Mouse (Mus musculus) kidney, embryonic 16.5 days (tissue): Measurements from ENCODE around the gene Gal3st3. TPM values are rescaled to one million over a fixed set of nuclear protein-coding genes. Genes with fewer than 3 reads are reported as not detected.
A peak's percentile ranks its signal among the peaks of the same experiment; 100 is the strongest.

Source experiments
- ATAC-seq: fragments of 200-750 bp; cut with Nextera tagmentation; 2 replicates; pipeline ENCODE4 v1.8.0; 2017; ENCODE audit warnings: moderate TSS enrichment; ENCODE audit not compliant: low FRiP score, low TSS enrichment
- H3K27ac ChIP-seq: fragments of 300-500 bp; sonication (generic); 2 replicates; pipeline ENCODE4 v1.5.1; 2014; ENCODE audit warnings: low read length
- H3K27me3 ChIP-seq: fragments of 300-500 bp; sonication (generic); 2 replicates; pipeline ENCODE4 v1.6.1; 2014; ENCODE audit warnings: low read length, control low read depth, mixed read lengths; ENCODE audit not compliant: insufficient read depth
- H3K36me3 ChIP-seq: fragments of 300-500 bp; sonication (generic); 2 replicates; pipeline ENCODE4 v1.6.1; 2014; ENCODE audit warnings: low read length, control low read depth, mixed read lengths; ENCODE audit not compliant: insufficient read depth
- H3K4me1 ChIP-seq: fragments of 300-500 bp; sonication (generic); 2 replicates; pipeline ENCODE4 v1.6.1; 2014; ENCODE audit warnings: low read length, control low read depth, mixed read lengths; ENCODE audit not compliant: insufficient read depth
- H3K4me2 ChIP-seq: fragments of 300-500 bp; sonication (generic); replicated peaks from 2 replicates; pipeline ENCODE4 v1.6.1; 2014; ENCODE audit warnings: low read depth, low read length
- H3K4me3 ChIP-seq: fragments of 300-500 bp; sonication (generic); 2 replicates; pipeline ENCODE4 v1.5.1; 2014; ENCODE audit warnings: mild to moderate bottlenecking, low read length
- H3K9ac ChIP-seq: fragments of 300-500 bp; sonication (generic); replicated peaks from 2 replicates; pipeline ENCODE4 v1.6.1; 2014; ENCODE audit warnings: low read length
- H3K9me3 ChIP-seq: fragments of 300-500 bp; sonication (generic); 2 replicates; pipeline ENCODE4 v1.6.1; 2016; ENCODE audit warnings: low read length, control low read depth
- WGBS: fragments of 180-500 bp; shearing (Covaris S2); extraction: QIAGEN DNeasy Blood & Tissue Kit; methylation state at CpG from one replicate; pipeline ENCODE4 v1.1.7; 2014; 5-methylcytosine and 5-hydroxymethylcytosine counted together
- polyA plus RNA-seq: library from polyadenylated mRNA; unstranded; fragments of >200 nt; fragmentation: Nextera tagmentation; extraction: Ambion mirVana; gene quantifications from 2 replicates; pipeline ENCODE4 v1.2.1, GENCODE M21; 2015

Gal3st3 gene
- 3.2 and 4.2 TPM in 2 replicates for polyA plus RNA-seq

DNA sequence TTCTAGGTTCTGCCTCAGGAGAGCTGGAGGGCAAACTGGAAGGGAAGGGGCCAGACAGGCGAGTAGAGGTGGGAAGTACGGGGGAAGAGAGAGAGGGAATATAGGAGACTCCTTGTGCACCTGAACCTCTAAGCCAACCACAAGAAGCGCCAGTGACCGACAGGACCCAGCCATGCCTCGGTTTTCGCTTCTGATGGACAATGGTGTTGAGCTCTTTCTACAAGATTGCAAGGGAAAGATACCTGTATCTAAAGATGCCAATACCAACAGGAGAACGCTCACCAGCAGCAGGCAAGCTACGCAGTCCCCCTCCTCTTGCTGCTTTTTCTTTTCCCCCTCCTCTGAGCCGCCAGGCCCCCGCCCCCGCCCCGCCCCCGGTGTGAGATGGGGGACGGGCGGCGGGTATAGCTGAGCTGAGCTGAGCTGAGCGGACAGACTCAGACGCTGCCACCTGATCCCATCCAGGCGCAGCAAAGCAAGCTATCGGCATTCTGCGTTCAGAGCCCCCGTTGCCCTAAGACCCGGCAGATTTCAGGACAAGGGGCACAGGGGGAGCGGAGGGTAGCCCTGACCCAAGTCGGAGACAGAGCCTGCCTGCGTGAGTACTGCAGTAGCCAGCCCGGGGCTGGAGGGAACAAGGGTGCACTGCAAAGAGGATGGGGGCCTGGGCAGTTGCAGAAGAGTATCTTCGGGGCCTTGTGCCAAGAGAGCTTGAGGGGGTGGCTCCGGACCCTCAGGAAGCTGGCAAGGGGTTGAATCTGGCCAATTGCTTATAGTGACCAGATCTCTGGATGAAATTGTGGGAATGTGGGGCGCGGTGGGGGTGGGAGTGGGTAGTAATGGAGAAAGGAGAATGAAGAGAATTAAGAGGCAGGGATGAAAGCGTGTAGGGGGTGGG lies at the start of gene Gal3st3:
Gene Gal3st3 (plus strand): TSS at position 429 of the 898 bp plus-strand sequence.
- Histone ChIP-seq H3K4me2 (peak within 1 kb of the TSS; percentile 56), H3K27me3 (no peaks in the 10 kb centered on the region), H3K27ac (no peak within 1 kb of the TSS), H3K4me1 (peaks cover 31% of the 10 kb centered on the region), H3K36me3 (no peaks in the 10 kb centered on the region), H3K9ac (peak within 1 kb of the TSS; percentile 50), H3K4me3 (peak within 1 kb of the TSS; percentile 43), H3K9me3 (no peaks in the 10 kb centered on the region)
- 7% methylated on average over 31 of the region's 32 CpGs for WGBS
- peak; percentile 6; the same call in 1 of the 2 replicates for ATAC-seq

GRCm38 (mm10) chr19:5257140-5257539 lies 41.0 kb upstream of the Gal3st3 start:
- Histone ChIP-seq H3K27me3 (no peaks in the 10 kb centered on the region), H3K36me3 (no peaks in the 10 kb centered on the region), H3K27ac (no peak overlapping the region), H3K9me3 (no peaks in the 10 kb centered on the region), H3K4me1 (peaks cover 14% of the 10 kb centered on the region), H3K9ac (no peak overlapping the region), H3K4me3 (no peak overlapping the region), H3K4me2 (no peak overlapping the region)
- WGBS, result 53% methylated on average over 3 of the region's 3 CpGs
- ATAC-seq, result no peak

GRCm38 (mm10) chr19:5267015-5267414 lies 31.1 kb upstream of the Gal3st3 start:
- no peak overlapping the region for H3K4me2 ChIP-seq
- no peaks in the 10 kb centered on the region for H3K36me3 ChIP-seq
- no peak overlapping the region for H3K4me3 ChIP-seq
- no peak overlapping the region for H3K27ac ChIP-seq
- no peak for ATAC-seq
- H3K9ac ChIP-seq, result no peak overlapping the region
- peaks cover 20% of the 10 kb centered on the region for H3K4me1 ChIP-seq
- WGBS, result 96% methylated on average over 5 of the region's 5 CpGs
- no peaks in the 10 kb centered on the region for H3K9me3 ChIP-seq
- no peaks in the 10 kb centered on the region for H3K27me3 ChIP-seq

DNA sequence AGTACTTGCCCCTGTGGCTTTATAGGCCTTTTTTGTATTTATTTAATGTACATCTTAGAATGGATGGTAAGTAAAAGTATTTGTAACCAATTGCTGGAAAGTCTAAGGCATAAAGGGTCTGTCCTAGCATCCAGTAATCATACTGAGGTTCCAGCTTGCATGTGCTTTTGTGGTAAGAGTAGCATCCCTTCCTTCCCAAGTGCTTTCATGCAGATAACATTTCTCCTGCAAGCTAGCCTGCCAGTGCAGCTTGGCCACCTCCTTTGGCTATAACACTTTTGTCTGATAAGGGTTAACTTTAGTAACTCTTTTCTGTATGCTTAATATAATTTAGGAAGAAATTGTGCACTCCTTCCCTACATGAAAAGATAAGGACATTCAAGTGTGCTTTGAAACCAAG lies 30.1 kb upstream of the Gal3st3 start:
- Histone ChIP-seq H3K9me3 (no peaks in the 10 kb centered on the region), H3K27ac (no peak overlapping the region), H3K27me3 (no peaks in the 10 kb centered on the region), H3K4me2 (no peak overlapping the region), H3K4me1 (peaks cover 20% of the 10 kb centered on the region), H3K4me3 (no peak overlapping the region), H3K9ac (no peak overlapping the region), H3K36me3 (no peaks in the 10 kb centered on the region)
- no peak for ATAC-seq

DNA sequence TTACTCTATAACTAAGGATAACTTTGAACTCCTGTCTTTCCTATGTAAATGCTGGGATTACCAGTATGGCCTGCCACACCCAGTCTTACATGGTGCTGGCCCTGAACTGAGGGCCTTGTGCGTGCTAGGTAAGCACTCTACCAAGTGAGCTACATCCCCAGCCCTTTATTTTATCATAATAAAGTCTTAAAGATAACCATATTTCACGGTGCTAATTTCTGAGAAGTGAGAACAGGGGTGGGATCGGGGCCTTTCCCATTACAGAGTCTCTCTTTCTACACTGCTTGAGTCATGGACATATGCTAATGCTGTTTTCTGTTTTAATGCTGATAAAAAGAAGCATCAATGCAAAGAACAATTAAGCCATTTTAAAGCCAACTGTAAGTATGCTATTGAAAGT lies 29.3 kb upstream of the Gal3st3 start:
- no peak for ATAC-seq
- H3K9me3 ChIP-seq, result no peaks in the 10 kb centered on the region
- no peak overlapping the region for H3K9ac ChIP-seq
- peaks cover 2% of the 10 kb centered on the region; the same call in 1 of the 2 replicates for H3K36me3 ChIP-seq
- H3K4me1 ChIP-seq, result peaks cover 26% of the 10 kb centered on the region
- H3K27me3 ChIP-seq, result no peaks in the 10 kb centered on the region
- no peak overlapping the region for H3K27ac ChIP-seq
- H3K4me3 ChIP-seq, result no peak overlapping the region
- H3K4me2 ChIP-seq, result no peak overlapping the region
- WGBS, result 87% methylated on average over 3 of the region's 3 CpGs

GRCm38 (mm10) chr19:5269392-5269791 lies 28.7 kb upstream of the Gal3st3 start:
- no peak for ATAC-seq
- H3K9me3 ChIP-seq, result no peaks in the 10 kb centered on the region
- peaks cover 7% of the 10 kb centered on the region; the same call in 1 of the 2 replicates for H3K36me3 ChIP-seq
- no peaks in the 10 kb centered on the region for H3K27me3 ChIP-seq
- H3K4me3 ChIP-seq, result no peak overlapping the region
- H3K4me1 ChIP-seq, result peaks cover 28% of the 10 kb centered on the region
- H3K4me2 ChIP-seq, result no peak overlapping the region
- no peak overlapping the region for H3K27ac ChIP-seq
- WGBS, result 79% methylated on average over 5 of the region's 5 CpGs
- H3K9ac ChIP-seq, result no peak overlapping the region

DNA sequence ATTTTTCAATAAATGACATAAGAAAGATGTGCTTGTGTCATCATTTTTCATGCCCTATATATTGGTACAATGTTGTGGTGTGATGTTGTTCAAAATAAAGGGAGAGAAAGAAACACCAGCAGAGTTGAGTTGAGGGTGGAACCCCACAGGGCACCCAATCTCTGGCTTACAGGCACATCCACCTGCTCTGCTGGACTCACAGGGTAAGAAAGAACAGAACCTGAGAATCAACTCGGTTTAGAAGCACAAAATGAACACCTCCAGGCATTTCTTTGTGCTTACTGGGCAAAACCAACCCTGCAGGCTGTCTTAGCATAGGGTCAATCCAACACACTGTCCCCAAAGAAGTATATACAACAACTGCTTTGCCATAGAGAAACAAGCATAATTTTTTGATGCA lies 26.7 kb upstream of the Gal3st3 start:
- peaks cover 23% of the 10 kb centered on the region for H3K36me3 ChIP-seq
- peak overlapping the region; percentile 85 for H3K4me3 ChIP-seq
- no peak overlapping the region for H3K27ac ChIP-seq
- WGBS, result 57% methylated on average over 1 of the region's 1 CpGs
- ATAC-seq, result no peak
- peaks cover 28% of the 10 kb centered on the region for H3K4me1 ChIP-seq
- H3K9ac ChIP-seq, result no peak overlapping the region
- H3K27me3 ChIP-seq, result no peaks in the 10 kb centered on the region
- peak overlapping the region; percentile 88 for H3K4me2 ChIP-seq
- H3K9me3 ChIP-seq, result no peaks in the 10 kb centered on the region

DNA sequence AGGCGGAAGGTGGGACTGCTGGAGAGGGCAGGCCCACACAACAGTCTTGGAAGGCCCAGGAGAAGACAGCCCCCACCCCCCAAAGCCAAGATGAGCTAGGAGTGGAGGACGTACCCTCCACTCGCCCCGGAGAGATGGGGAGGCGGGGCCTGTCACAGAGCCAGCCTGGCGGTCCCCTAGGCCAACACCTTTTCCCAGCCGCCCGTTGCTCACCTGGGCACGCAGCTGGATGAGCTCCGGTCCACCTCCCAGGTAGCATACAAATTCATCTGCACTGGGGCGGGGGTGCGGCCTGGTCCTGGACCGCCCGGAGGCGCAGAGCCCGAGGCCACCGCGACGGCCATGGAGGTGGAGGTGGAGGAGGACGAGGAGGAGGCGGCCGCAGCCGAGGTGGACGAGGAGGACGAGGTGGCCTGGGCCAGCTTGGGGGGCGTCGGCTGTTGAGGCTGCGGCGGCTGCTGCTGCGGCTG lies 25.8 kb upstream of the Gal3st3 start:
- under 1% methylated on average over 29 of the region's 30 CpGs for WGBS
- no peaks in the 10 kb centered on the region for H3K9me3 ChIP-seq
- peak overlapping the region; percentile 85 for H3K4me3 ChIP-seq
- peak overlapping the region; percentile 88 for H3K4me2 ChIP-seq
- peaks cover 28% of the 10 kb centered on the region for H3K4me1 ChIP-seq
- ATAC-seq, result peak; percentile 77
- H3K27me3 ChIP-seq, result no peaks in the 10 kb centered on the region
- H3K9ac ChIP-seq, result peak overlapping the region; percentile 82
- peak overlapping the region; percentile 94 for H3K27ac ChIP-seq
- H3K36me3 ChIP-seq, result peaks cover 30% of the 10 kb centered on the region

DNA sequence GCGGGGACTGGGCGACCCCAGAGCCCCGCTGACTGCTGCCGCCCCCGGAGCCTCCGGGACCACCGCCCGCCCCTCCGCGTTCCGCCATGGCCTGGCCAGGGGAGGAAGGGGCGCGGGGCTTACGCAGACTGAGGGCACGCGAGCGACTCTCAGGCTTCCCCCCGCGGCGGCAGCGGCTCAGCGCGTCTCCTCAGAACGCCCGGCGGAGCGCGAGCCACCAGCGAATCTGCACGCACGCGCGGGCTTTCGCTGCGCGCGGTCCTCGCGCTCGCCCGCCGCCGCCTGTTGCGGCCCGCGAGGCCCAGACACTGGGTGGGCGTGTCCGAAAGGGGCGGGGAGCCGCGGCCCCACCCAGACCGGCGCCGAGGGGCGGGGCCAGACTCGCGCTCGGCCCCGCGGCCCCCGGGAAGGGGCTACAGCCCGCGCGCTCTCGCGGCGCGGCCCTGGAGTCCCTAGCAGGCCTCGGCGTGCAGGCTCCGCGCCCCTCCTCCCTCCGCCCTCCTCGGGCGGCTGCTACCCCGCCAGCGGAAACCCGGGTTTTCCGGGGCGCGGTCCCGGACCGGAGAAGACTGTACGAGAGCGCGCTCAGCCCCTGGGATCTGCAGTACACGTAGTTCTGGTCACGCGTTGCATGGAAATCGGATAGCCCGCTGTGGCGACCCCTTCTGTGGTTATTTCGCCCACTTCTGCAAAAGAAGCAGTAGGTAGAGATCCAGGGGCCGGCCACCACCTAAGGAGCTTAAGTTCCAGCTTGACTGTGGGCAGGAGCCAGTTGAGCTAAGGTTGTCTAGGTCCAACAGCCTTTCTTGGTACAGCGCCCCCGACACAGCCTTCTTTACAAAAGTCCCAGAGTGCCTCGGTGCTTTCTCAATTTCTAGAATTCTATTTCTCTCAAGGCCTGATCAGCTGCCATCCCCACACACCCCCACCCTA lies 25.1 kb upstream of the Gal3st3 start, which contains the start of gene Pacs1:
Gene Pacs1 (minus strand): TSS at position 319 of the 933 bp plus-strand sequence.
- peak within 1 kb of the TSS; percentile 94 for H3K27ac ChIP-seq
- WGBS, result under 1% methylated on average over 78 of the region's 97 CpGs
- peak within 1 kb of the TSS; percentile 85 for H3K4me3 ChIP-seq
- H3K9ac ChIP-seq, result peak within 1 kb of the TSS; percentile 82
- peaks cover 37% of the 10 kb centered on the region for H3K36me3 ChIP-seq
- peak within 1 kb of the TSS; percentile 88 for H3K4me2 ChIP-seq
- peak; percentile 94 for ATAC-seq
- no peaks in the 10 kb centered on the region for H3K27me3 ChIP-seq
- no peaks in the 10 kb centered on the region for H3K9me3 ChIP-seq
- peaks cover 28% of the 10 kb centered on the region for H3K4me1 ChIP-seq
